Mouse (Mus musculus) heart, embryonic 12.5 days (tissue): ENCODE measurements around the gene Syt8. TPM values are rescaled to one million over a fixed set of nuclear protein-coding genes. Genes with fewer than 3 reads are reported as not detected.

Experiments
- ATAC-seq: fragments of 200-750 bp; cut with Nextera tagmentation; 2 replicates; pipeline ENCODE4 v1.8.0; 2017; ENCODE audit warnings: moderate TSS enrichment, moderate library complexity; ENCODE audit not compliant: insufficient number of reproducible peaks, low FRiP score
- H3K27ac ChIP-seq: fragments of 300-500 bp; sonication (generic); 2 replicates; pipeline ENCODE4 v1.5.1; 2016; ENCODE audit warnings: mild to moderate bottlenecking, moderate library complexity; ENCODE audit not compliant: poor library complexity, severe bottlenecking
- H3K27me3 ChIP-seq: fragments of 300-500 bp; sonication (generic); replicated peaks from 2 replicates; pipeline ENCODE4 v1.6.1; 2016; ENCODE audit warnings: mild to moderate bottlenecking, moderate library complexity
- H3K36me3 ChIP-seq: fragments of 300-500 bp; sonication (generic); 2 replicates; pipeline ENCODE4 v1.6.1; 2016; ENCODE audit warnings: mild to moderate bottlenecking, moderate library complexity
- H3K4me1 ChIP-seq: fragments of 300-500 bp; sonication (generic); replicated peaks from 2 replicates; pipeline ENCODE4 v1.6.1; 2016; ENCODE audit warnings: mild to moderate bottlenecking
- H3K4me2 ChIP-seq: fragments of 300-500 bp; sonication (generic); 2 replicates; pipeline ENCODE4 v1.6.1; 2016; ENCODE audit warnings: mild to moderate bottlenecking, moderate library complexity
- H3K4me3 ChIP-seq: fragments of 300-500 bp; sonication (generic); 2 replicates; pipeline ENCODE4 v1.5.1; 2016; ENCODE audit warnings: mild to moderate bottlenecking
- H3K9ac ChIP-seq: fragments of 300-500 bp; sonication (generic); 2 replicates; pipeline ENCODE4 v1.6.1; 2016; ENCODE audit warnings: mild to moderate bottlenecking, moderate library complexity
- H3K9me3 ChIP-seq: fragments of 300-500 bp; sonication (generic); replicated peaks from 2 replicates; pipeline ENCODE4 v1.6.1; 2016; ENCODE audit warnings: mild to moderate bottlenecking, moderate library complexity
- WGBS: fragments of 180-500 bp; shearing (Covaris S2); methylation state at CpG from one replicate; pipeline ENCODE4 v1.1.7; 2016; 5-methylcytosine and 5-hydroxymethylcytosine counted together
- polyA plus RNA-seq: library from polyadenylated mRNA; unstranded; fragments of >200 nt; fragmentation: Nextera tagmentation; extraction: Ambion mirVana; gene quantifications from 2 replicates; pipeline ENCODE4 v1.2.1, GENCODE M21; 2016

The Syt8 gene
- polyA plus RNA-seq, 1 experiment from 2014 or later: 0.57 TPM

DNA sequence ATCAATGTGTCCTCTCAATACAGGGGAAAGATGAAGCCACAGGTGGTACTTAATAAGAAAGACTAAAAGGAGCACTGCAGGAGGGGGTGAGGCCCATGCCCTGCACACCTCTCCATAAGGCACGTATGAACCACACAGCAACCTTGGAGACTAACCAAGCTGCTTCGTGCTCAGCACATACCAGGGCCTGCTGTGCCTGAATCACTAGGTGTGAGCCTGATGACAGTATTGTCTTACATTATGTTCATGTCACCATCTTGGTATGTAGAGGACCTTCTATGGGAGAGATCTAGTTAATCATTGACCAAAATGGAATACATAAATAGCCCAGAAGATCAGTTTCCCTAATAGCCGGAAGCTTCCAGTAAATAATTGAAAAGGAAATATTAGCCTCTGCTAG lies 25.0 kb upstream of the Syt8 start:
- ATAC-seq: no peak

DNA sequence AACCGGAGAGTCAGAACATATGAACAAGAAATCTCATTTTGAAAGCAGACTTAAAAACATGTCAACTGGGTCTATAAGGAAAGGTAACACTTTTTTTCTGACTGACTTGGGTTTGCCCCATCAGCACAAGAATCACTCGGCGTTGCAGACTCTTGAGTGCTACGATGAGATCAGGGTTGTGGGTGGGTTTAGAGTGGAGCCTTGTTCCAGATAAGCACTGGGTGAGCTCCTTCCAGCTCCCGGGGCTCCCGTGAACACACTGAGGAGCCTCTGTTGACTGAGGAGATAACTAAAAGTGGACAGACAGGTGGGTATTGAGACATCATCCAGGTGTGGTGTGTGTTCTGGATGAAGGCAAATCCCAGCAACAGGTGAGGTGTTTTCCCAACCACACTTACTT lies 21.4 kb upstream of the Syt8 start:
- Histone ChIP-seq H3K9ac (no peak overlapping the region), H3K27ac (no peak overlapping the region), H3K4me2 (no peak overlapping the region), H3K4me3 (no peak overlapping the region), H3K4me1 (no peaks in the 10 kb centered on the region), H3K27me3 (no peaks in the 10 kb centered on the region), H3K9me3 (peaks cover 5% of the 10 kb centered on the region; the same call in 1 of the 2 replicates), H3K36me3 (no peaks in the 10 kb centered on the region)
- WGBS: 72% methylated on average over 6 of the region's 6 CpGs
- ATAC-seq: no peak

More for the DNA sequence above, 25.0 kb upstream of the Syt8 start:
- no peak overlapping the region for H3K27ac ChIP-seq
- no peak overlapping the region for H3K9ac ChIP-seq
- no peaks in the 10 kb centered on the region for H3K4me1 ChIP-seq
- H3K4me3 ChIP-seq: no peak overlapping the region
- no peaks in the 10 kb centered on the region for H3K36me3 ChIP-seq
- no peaks in the 10 kb centered on the region for H3K9me3 ChIP-seq
- H3K27me3 ChIP-seq: no peaks in the 10 kb centered on the region
- H3K4me2 ChIP-seq: no peak overlapping the region
- WGBS: 84% methylated on average over 3 of the region's 3 CpGs

- Histone ChIP-seq H3K9ac (no peak overlapping the region), H3K4me2 (no peak overlapping the region), H3K36me3 (no peaks in the 10 kb centered on the region), H3K4me3 (no peak overlapping the region), H3K4me1 (no peaks in the 10 kb centered on the region; the same call in 1 of the 2 replicates), H3K27me3 (no peaks in the 10 kb centered on the region), H3K27ac (no peak overlapping the region), H3K9me3 (peaks cover 10% of the 10 kb centered on the region; the same call in 1 of the 2 replicates)
- ATAC-seq: no peak
- WGBS: 48% methylated on average over 4 of the region's 4 CpGs
Observed at GRCm38 (mm10) chr7:142415314-142415713, 19.3 kb upstream of the Syt8 start.

DNA sequence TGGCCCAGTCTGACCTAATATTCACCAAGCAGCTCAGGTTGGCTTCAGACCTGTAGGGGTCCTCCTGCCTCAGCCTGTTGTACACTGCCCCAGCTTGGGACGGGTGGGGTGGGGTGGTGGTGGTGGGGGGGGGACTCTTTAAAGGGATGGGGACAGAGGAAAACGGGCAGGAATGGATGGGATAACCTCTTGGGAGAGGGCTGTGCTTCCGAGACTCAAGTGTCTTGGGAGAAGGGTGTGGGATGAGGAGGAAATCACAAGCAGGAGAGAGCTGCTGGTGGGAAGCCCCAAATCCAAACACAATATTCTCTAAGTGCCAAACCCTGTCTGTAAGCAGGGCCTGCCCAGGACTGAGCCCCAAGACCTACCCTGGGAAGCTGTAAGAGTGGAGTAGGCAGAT lies 18.4 kb upstream of the Syt8 start:
- Histone ChIP-seq H3K36me3 (no peaks in the 10 kb centered on the region), H3K9me3 (peaks cover 10% of the 10 kb centered on the region; the same call in 1 of the 2 replicates), H3K4me1 (no peaks in the 10 kb centered on the region; the same call in 1 of the 2 replicates), H3K27ac (no peak overlapping the region), H3K4me2 (no peak overlapping the region), H3K4me3 (no peak overlapping the region), H3K27me3 (no peaks in the 10 kb centered on the region), H3K9ac (no peak overlapping the region)
- ATAC-seq: no peak
- WGBS: 65% methylated on average over 3 of the region's 3 CpGs

DNA sequence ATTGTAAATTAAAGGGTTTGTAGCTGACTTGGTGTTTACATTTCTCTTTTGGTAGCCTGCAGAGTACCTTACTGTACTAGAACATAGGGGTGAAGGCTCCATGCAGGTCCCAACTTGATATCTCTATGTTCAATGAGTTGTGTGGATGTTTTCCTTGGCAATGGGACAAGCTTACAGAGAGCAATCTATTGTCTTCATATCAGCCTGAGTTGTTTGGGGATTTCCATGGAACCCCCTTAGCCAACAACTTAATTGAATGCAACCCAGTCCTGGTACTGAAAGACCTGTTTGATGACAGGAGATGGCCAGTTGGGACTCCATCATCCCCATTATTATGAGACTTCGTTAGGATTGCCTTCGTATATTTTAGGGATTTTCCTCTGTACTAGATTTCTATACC lies 16.6 kb upstream of the Syt8 start:
- Histone ChIP-seq H3K4me1 (no peaks in the 10 kb centered on the region; the same call in 1 of the 2 replicates), H3K27ac (no peak overlapping the region), H3K36me3 (no peaks in the 10 kb centered on the region), H3K9me3 (peaks cover 10% of the 10 kb centered on the region; the same call in 1 of the 2 replicates), H3K9ac (no peak overlapping the region), H3K27me3 (no peaks in the 10 kb centered on the region), H3K4me2 (no peak overlapping the region), H3K4me3 (no peak overlapping the region)
- WGBS: 74% methylated on average over 2 of the region's 2 CpGs
- ATAC-seq: no peak

DNA sequence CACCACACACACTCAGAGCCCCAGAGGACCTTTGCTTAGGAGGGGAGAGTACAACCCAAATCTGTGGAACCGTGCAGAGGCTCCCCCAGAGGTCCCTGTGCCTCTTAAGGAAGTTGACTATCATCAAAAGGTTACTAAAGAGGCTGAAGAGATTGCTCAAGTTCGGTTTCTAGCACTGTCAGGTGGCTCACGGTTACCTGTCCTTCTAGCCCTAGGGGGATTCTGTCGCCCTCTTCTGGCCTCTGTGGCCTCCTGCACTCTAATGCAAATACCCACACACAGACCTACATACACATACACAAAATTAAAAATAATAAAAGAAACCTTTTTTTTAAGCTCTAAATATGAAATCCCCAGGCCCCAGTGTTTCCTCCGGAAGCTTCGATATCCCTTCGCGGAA lies 16.0 kb upstream of the Syt8 start:
- H3K27ac ChIP-seq: no peak overlapping the region
- H3K36me3 ChIP-seq: no peaks in the 10 kb centered on the region
- H3K9ac ChIP-seq: no peak overlapping the region
- no peak overlapping the region for H3K4me3 ChIP-seq
- H3K4me1 ChIP-seq: no peaks in the 10 kb centered on the region; the same call in 1 of the 2 replicates
- WGBS: 91% methylated on average over 8 of the region's 8 CpGs
- no peak overlapping the region for H3K4me2 ChIP-seq
- H3K27me3 ChIP-seq: no peaks in the 10 kb centered on the region
- peaks cover 10% of the 10 kb centered on the region; the same call in 1 of the 2 replicates for H3K9me3 ChIP-seq
- no peak for ATAC-seq

GRCm38 (mm10) chr7:142419887-142420286 lies 14.8 kb upstream of the Syt8 start:
- no peaks in the 10 kb centered on the region; the same call in 1 of the 2 replicates for H3K4me1 ChIP-seq
- no peaks in the 10 kb centered on the region for H3K36me3 ChIP-seq
- H3K9me3 ChIP-seq: peaks cover 10% of the 10 kb centered on the region; the same call in 1 of the 2 replicates
- 66% methylated on average over 5 of the region's 5 CpGs for WGBS
- peak overlapping the region; percentile 6; the same call in 1 of the 2 replicates for H3K27ac ChIP-seq
- H3K9ac ChIP-seq: no peak overlapping the region
- H3K4me2 ChIP-seq: no peak overlapping the region
- peak; percentile 76; the same call in 1 of the 2 replicates for ATAC-seq
- H3K27me3 ChIP-seq: no peaks in the 10 kb centered on the region
- no peak overlapping the region for H3K4me3 ChIP-seq

- no peaks in the 10 kb centered on the region; the same call in 1 of the 2 replicates for H3K4me1 ChIP-seq
- H3K27me3 ChIP-seq: no peaks in the 10 kb centered on the region
- WGBS: 58% methylated on average over 2 of the region's 2 CpGs
- no peak overlapping the region for H3K4me2 ChIP-seq
- ATAC-seq: no peak
- no peak overlapping the region for H3K4me3 ChIP-seq
- H3K27ac ChIP-seq: no peak overlapping the region
- H3K36me3 ChIP-seq: no peaks in the 10 kb centered on the region
- peaks cover 10% of the 10 kb centered on the region; the same call in 1 of the 2 replicates for H3K9me3 ChIP-seq
- no peak overlapping the region for H3K9ac ChIP-seq
Observed at GRCm38 (mm10) chr7:142421826-142422225, 12.8 kb upstream of the Syt8 start.

GRCm38 (mm10) chr7:142425641-142426213 lies 8.9 kb upstream of the Syt8 start:
- H3K4me3 ChIP-seq: no peak overlapping the region
- no peaks in the 10 kb centered on the region for H3K27me3 ChIP-seq
- H3K4me2 ChIP-seq: no peak overlapping the region
- no peaks in the 10 kb centered on the region for H3K36me3 ChIP-seq
- whole genome bisulfite sequencing: 62% methylated on average over 11 of the region's 11 CpGs
- H3K27ac ChIP-seq: no peak overlapping the region
- peaks cover 22% of the 10 kb centered on the region for H3K4me1 ChIP-seq
- H3K9me3 ChIP-seq: no peaks in the 10 kb centered on the region
- H3K9ac ChIP-seq: no peak overlapping the region
- ATAC-seq: no peak

- no peak overlapping the region for H3K9ac ChIP-seq
- H3K4me2 ChIP-seq: no peak overlapping the region
- 7% methylated on average over 7 of the region's 7 CpGs for WGBS
- peaks cover 25% of the 10 kb centered on the region for H3K4me1 ChIP-seq
- no peak overlapping the region for H3K27ac ChIP-seq
- peak; percentile 36; the same call in 1 of the 2 replicates for ATAC-seq
- H3K27me3 ChIP-seq: no peaks in the 10 kb centered on the region
- H3K9me3 ChIP-seq: no peaks in the 10 kb centered on the region
- H3K4me3 ChIP-seq: no peak overlapping the region
- H3K36me3 ChIP-seq: no peaks in the 10 kb centered on the region
Observed at GRCm38 (mm10) chr7:142428213-142428612, 6.4 kb upstream of the Syt8 start.

- Histone ChIP-seq H3K27me3 (no peaks in the 10 kb centered on the region), H3K4me2 (no peak overlapping the region), H3K9me3 (no peaks in the 10 kb centered on the region), H3K36me3 (no peaks in the 10 kb centered on the region), H3K4me3 (no peak overlapping the region), H3K9ac (no peak overlapping the region), H3K27ac (peak overlapping the region; percentile 60), H3K4me1 (peaks cover 43% of the 10 kb centered on the region)
- 45% methylated on average over 12 of the region's 12 CpGs for WGBS
- ATAC-seq: peak; percentile 26; the same call in 1 of the 2 replicates
Observed at GRCm38 (mm10) chr7:142430160-142430678, 4.4 kb upstream of the Syt8 start.
